Mouse (Mus musculus) kidney, embryonic 16.5 days (tissue): ENCODE measurements around the gene Gm12185. TPM values are rescaled to one million over a fixed set of nuclear protein-coding genes. Genes with fewer than 3 reads are reported as not detected.
A peak's percentile ranks its signal among the peaks of the same experiment; 100 is the strongest.
"Not testable (repeated sequence)": the region's sequence is repeated elsewhere in the genome, so short reads cannot be mapped to it uniquely, and the experiment has no call there.

ENCODE experiments used
- ATAC-seq: fragments of 200-750 bp; cut with Nextera tagmentation; 2 replicates; pipeline ENCODE4 v1.8.0; 2017; ENCODE audit warnings: moderate TSS enrichment; ENCODE audit not compliant: low FRiP score, low TSS enrichment
- H3K27ac ChIP-seq: fragments of 300-500 bp; sonication (generic); 2 replicates; pipeline ENCODE4 v1.5.1; 2014; ENCODE audit warnings: low read length
- H3K27me3 ChIP-seq: fragments of 300-500 bp; sonication (generic); 2 replicates; pipeline ENCODE4 v1.6.1; 2014; ENCODE audit warnings: low read length, control low read depth, mixed read lengths; ENCODE audit not compliant: insufficient read depth
- H3K36me3 ChIP-seq: fragments of 300-500 bp; sonication (generic); 2 replicates; pipeline ENCODE4 v1.6.1; 2014; ENCODE audit warnings: low read length, control low read depth, mixed read lengths; ENCODE audit not compliant: insufficient read depth
- H3K4me1 ChIP-seq: fragments of 300-500 bp; sonication (generic); 2 replicates; pipeline ENCODE4 v1.6.1; 2014; ENCODE audit warnings: low read length, control low read depth, mixed read lengths; ENCODE audit not compliant: insufficient read depth
- H3K4me2 ChIP-seq: fragments of 300-500 bp; sonication (generic); replicated peaks from 2 replicates; pipeline ENCODE4 v1.6.1; 2014; ENCODE audit warnings: low read depth, low read length
- H3K4me3 ChIP-seq: fragments of 300-500 bp; sonication (generic); 2 replicates; pipeline ENCODE4 v1.5.1; 2014; ENCODE audit warnings: mild to moderate bottlenecking, low read length
- H3K9ac ChIP-seq: fragments of 300-500 bp; sonication (generic); replicated peaks from 2 replicates; pipeline ENCODE4 v1.6.1; 2014; ENCODE audit warnings: low read length
- H3K9me3 ChIP-seq: fragments of 300-500 bp; sonication (generic); 2 replicates; pipeline ENCODE4 v1.6.1; 2016; ENCODE audit warnings: low read length, control low read depth
- WGBS: fragments of 180-500 bp; shearing (Covaris S2); extraction: QIAGEN DNeasy Blood & Tissue Kit; methylation state at CpG from one replicate; pipeline ENCODE4 v1.1.7; 2014; 5-methylcytosine and 5-hydroxymethylcytosine counted together
- polyA plus RNA-seq: library from polyadenylated mRNA; unstranded; fragments of >200 nt; fragmentation: Nextera tagmentation; extraction: Ambion mirVana; gene quantifications from 2 replicates; pipeline ENCODE4 v1.2.1, GENCODE M21; 2015

Gm12185 gene
- polyA plus RNA-seq, 1 experiment from 2014 or later, result not detected

DNA sequence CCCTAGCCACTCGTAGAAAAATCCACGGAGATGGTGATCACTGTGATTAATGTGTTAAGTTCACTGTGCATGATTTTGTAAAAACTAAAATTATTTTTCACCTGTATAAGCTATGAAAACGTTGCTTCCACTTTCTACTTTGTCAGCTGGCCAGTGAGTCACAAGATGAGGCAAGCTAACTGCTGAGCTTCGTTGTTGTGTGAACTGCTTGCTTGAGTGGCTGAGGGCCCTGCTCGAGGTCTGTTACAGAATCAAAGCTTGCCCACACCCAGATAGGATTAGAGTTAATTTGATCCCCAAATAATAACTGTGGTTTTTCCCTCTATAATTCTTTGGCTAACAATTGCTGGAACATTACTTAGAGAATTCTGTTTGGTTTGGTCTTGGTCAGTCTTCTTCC lies 12.0 kb downstream of the Gm12185 start:
- H3K27me3 ChIP-seq, ATAC-seq, H3K4me3 ChIP-seq, H3K27ac ChIP-seq, H3K9ac ChIP-seq, H3K4me2 ChIP-seq, H3K4me1 ChIP-seq, H3K9me3 ChIP-seq, H3K36me3 ChIP-seq: not testable (repeated sequence)
- WGBS, result no CpG with 5 or more reads among the region's 5 CpGs

GRCm38 (mm10) chr11:48979251-48979650 lies 12.8 kb downstream of the Gm12185 start, which contains the start of gene 9930111J21Rik1:
9930111J21Rik1 (minus strand) TSS chr11:48979398.
- not testable (repeated sequence) for H3K4me2 ChIP-seq, H3K36me3 ChIP-seq, H3K4me1 ChIP-seq, H3K9ac ChIP-seq, ATAC-seq, H3K9me3 ChIP-seq, H3K27me3 ChIP-seq, H3K4me3 ChIP-seq, H3K27ac ChIP-seq
- WGBS, result no CpG with 5 or more reads among the region's 3 CpGs

- H3K9me3 ChIP-seq, result not testable (repeated sequence)
These were observed 13.6 kb downstream of the Gm12185 start, which contains the start of gene Olfr56 for GRCm38 (mm10) chr11:48978240-48978939. Olfr56 (plus strand) TSS chr11:48978889.

DNA sequence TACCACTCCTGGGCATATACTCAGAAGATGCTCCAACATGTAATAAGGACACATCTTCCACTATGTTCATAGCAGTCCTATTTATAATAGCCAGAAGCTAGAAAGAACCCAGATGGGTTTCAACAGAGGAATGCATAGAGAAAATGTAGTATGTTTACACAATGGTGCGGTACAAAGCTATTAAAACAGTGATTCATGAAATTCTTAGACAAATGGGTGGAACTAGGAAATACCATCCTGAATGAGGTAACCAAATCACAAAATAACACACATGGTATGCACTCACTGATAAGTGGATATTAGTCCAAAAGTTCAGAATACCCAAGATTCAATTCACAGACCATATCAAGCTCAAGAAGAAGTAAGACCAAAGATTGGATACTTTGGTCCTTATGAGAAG lies 17.3 kb downstream of the Gm12185 start:
- not testable (repeated sequence) for H3K9ac ChIP-seq, H3K36me3 ChIP-seq, H3K27ac ChIP-seq, ATAC-seq, H3K27me3 ChIP-seq, H3K9me3 ChIP-seq, H3K4me3 ChIP-seq, H3K4me2 ChIP-seq, H3K4me1 ChIP-seq
- WGBS, result no CpG with 5 or more reads among the region's 1 CpGs

More at GRCm38 (mm10) chr11:48978240-48978939, 13.6 kb downstream of the Gm12185 start, which contains the start of gene Olfr56:
- H3K27ac ChIP-seq, H3K27me3 ChIP-seq, H3K4me1 ChIP-seq, ATAC-seq, H3K36me3 ChIP-seq, H3K4me2 ChIP-seq, H3K4me3 ChIP-seq, H3K9ac ChIP-seq: not testable (repeated sequence)
- WGBS, result no CpG with 5 or more reads among the region's 1 CpGs

DNA sequence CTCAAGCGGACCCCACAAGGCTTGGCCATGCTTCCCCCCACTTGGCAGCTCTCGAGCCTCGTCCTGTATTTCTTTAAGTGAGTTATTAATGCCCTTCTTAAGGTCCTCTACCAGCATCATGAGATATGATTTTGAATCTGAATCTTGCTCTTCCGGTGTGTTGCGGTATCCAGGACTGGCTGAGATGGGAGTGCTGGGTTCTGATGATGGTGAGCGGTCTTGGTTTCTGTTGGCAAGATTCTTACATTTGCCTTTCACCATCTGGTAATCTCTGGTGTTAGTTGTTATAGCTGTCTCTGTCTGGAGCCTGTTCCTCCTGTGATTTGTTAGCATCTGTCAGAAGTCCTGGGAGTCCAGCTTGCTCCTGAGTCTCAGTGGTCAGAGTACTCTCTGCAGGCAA lies 45.9 kb downstream of the Gm12185 start, which contains the start of gene Psme2b:
TSS of gene Psme2b (minus strand) at position 101 of the 400 bp plus-strand sequence.
- H3K36me3 ChIP-seq, H3K9me3 ChIP-seq, H3K9ac ChIP-seq, ATAC-seq, H3K4me1 ChIP-seq, H3K4me3 ChIP-seq, H3K27me3 ChIP-seq, H3K27ac ChIP-seq, H3K4me2 ChIP-seq: not testable (repeated sequence)
- 85% methylated on average over 6 of the region's 6 CpGs for WGBS

DNA sequence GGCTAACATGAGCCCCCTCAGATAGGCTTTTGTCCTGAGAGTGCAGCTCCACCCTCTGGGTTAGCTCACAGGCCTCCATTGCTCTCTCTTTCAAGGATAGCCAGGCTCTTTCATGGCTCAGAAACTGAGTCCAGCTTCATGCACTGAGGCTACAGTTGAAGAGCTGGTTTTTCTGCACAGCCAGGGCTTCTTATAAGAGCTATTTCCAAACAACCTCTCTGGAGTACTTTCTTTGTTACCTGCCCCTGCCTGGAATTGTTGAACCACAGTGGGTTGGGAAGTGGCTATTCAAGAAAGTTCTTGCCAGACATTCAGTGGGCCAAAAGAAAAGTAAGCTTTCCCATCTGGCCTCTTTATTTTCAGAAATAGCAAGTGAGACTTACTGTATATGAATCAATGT lies 52.7 kb downstream of the Gm12185 start:
- H3K27me3 ChIP-seq, H3K36me3 ChIP-seq, H3K4me2 ChIP-seq, H3K9ac ChIP-seq, H3K4me3 ChIP-seq, H3K4me1 ChIP-seq, H3K27ac ChIP-seq, H3K9me3 ChIP-seq, ATAC-seq: not testable (repeated sequence)

DNA sequence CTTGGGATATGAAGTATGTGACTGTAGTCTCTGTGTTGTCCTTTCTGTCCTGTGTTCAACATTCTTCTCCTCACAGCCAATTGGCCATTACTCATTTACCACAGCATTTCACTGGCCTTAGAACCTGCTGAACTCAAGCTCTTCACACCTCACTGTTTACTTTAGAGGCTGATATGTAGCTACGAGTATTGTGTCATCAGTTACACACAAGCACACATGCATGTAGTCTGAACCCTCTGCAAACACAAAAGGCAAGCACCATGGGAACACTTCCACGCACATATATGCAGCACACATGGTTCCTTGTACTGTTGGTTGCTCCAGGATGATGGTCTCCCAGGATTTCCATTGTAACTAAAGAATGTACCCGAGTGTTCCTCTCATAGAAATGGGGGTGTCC lies 56.7 kb downstream of the Gm12185 start:
- not testable (repeated sequence) for H3K27ac ChIP-seq, H3K27me3 ChIP-seq

GRCm38 (mm10) chr11:48933923-48934322 lies 58.1 kb downstream of the Gm12185 start:
- H3K4me2 ChIP-seq, H3K36me3 ChIP-seq, H3K27ac ChIP-seq, H3K9ac ChIP-seq, H3K27me3 ChIP-seq, H3K4me1 ChIP-seq, H3K4me3 ChIP-seq, H3K9me3 ChIP-seq: not testable (repeated sequence)
- WGBS, result 25% methylated on average over 1 of the region's 1 CpGs
- ATAC-seq, result 0 out of 2 replicates have a peak, but pooled peaks have one; percentile 19

More for the DNA sequence above, 56.7 kb downstream of the Gm12185 start:
- WGBS, result no CpG with 5 or more reads among the region's 3 CpGs
- not testable (repeated sequence) for H3K4me2 ChIP-seq, H3K9ac ChIP-seq, H3K36me3 ChIP-seq, H3K9me3 ChIP-seq, H3K4me1 ChIP-seq, ATAC-seq, H3K4me3 ChIP-seq

GRCm38 (mm10) chr11:48933422-48933821 lies 58.6 kb downstream of the Gm12185 start:
- H3K4me1 ChIP-seq, H3K27me3 ChIP-seq, H3K36me3 ChIP-seq, H3K4me2 ChIP-seq, ATAC-seq, H3K27ac ChIP-seq, H3K4me3 ChIP-seq, H3K9ac ChIP-seq, H3K9me3 ChIP-seq: not testable (repeated sequence)
- 52% methylated on average over 1 of the region's 1 CpGs for WGBS

GRCm38 (mm10) chr11:48928068-48928467 lies 64.0 kb downstream of the Gm12185 start:
- H3K27me3 ChIP-seq, ATAC-seq: not testable (repeated sequence)
- WGBS, result 63% methylated on average over 1 of the region's 1 CpGs

More at GRCm38 (mm10) chr11:48928068-48928467, 64.0 kb downstream of the Gm12185 start:
- not testable (repeated sequence) for H3K9ac ChIP-seq, H3K9me3 ChIP-seq, H3K36me3 ChIP-seq, H3K4me2 ChIP-seq, H3K27ac ChIP-seq, H3K4me3 ChIP-seq, H3K4me1 ChIP-seq
